28 mouse cellular contexts compared by ENCODE assay signal in genomic region chr15:23453331-23453730, GRCm38 (mm10).
DNase-seq lines count a peak whose midpoint lies in the region; ATAC-seq and TF ChIP-seq lines count a peak whose summit lies in the region.
"Had no signal": no experiment of that assay in that cellular context is flagged by ENCODE, and none has a peak within 500 bp of the region (broad histone marks: within the 10 kb centered on the region; RNA-seq: fewer than 3 reads in every experiment).

No protein-coding gene starts in this region.

- ATAC-seq in forebrain, embryonic 14.5 days: no peak
- no peak for ATAC-seq in forebrain, embryonic 11.5 days (replicated peaks; ENCODE audit: low FRiP score)
- ATAC-seq in lung, embryonic 14.5 days (ENCODE audit: insufficient read depth): no peak
- no peak for ATAC-seq in lung, postnatal 0 days
- no peak for ATAC-seq in midbrain, embryonic 14.5 days (ENCODE audit: low FRiP score, low TSS enrichment)
- no peak for ATAC-seq in midbrain, embryonic 13.5 days
- ATAC-seq: activated CD4-positive, CD25-positive, alpha-beta regulatory T cell, adult 4 months; CD4-positive, CD25-positive, alpha-beta regulatory T cell, adult 4 months; forebrain, embryonic 13.5 days; forebrain, embryonic 16.5 days; Patski had no signal

- peak; percentile 17 for DNase-seq in forebrain, embryonic 14.5 days (ENCODE audit: low spot score)
- no peak for DNase-seq in forebrain, embryonic 11.5 days (ENCODE audit: low spot score)
- peak; percentile 53 for DNase-seq in lung, embryonic 14.5 days
- DNase-seq in lung, postnatal 0 days (ENCODE audit: low spot score): no peak
- DNase-seq in midbrain, embryonic 14.5 days: peak; percentile 20
- DNase-seq: adrenal gland, adult 8-10 months; adrenal gland, postnatal 14 days; adrenal gland, postnatal 36 days; B cell, adult 2 months; cerebellum, adult 11 months; cerebellum, adult 18-20 months; cerebellum, adult 8-10 months; cerebellum, adult 9-11 months; cerebellum, postnatal 14 days; cerebellum, postnatal 36 days; embryo, embryonic 11 days had no signal

- no peaks in the 10 kb centered on the region for H3K27me3 ChIP-seq in forebrain, embryonic 14.5 days (replicated peaks; ENCODE audit: control insufficient read depth, insufficient read depth, low read length)
- no peaks in the 10 kb centered on the region for H3K27me3 ChIP-seq in forebrain, embryonic 11.5 days (ENCODE audit: control insufficient read depth, insufficient read depth, low read length)
- no peaks in the 10 kb centered on the region for H3K27me3 ChIP-seq in lung, embryonic 14.5 days (ENCODE audit: insufficient read depth, low read length)
- H3K27me3 ChIP-seq in lung, postnatal 0 days (replicated peaks; ENCODE audit: insufficient read depth, low read length): no peaks in the 10 kb centered on the region
- no peaks in the 10 kb centered on the region for H3K27me3 ChIP-seq in midbrain, embryonic 14.5 days (ENCODE audit: control insufficient read depth, insufficient read depth, low read length)
- H3K27me3 ChIP-seq in midbrain, embryonic 13.5 days: no peaks in the 10 kb centered on the region
- H3K27me3 ChIP-seq: CH12.LX; embryonic facial prominence, embryonic 13.5 days; embryonic facial prominence, embryonic 15.5 days; forebrain, embryonic 13.5 days; Patski had no signal

- TF ChIP-seq EP300 in lung, postnatal 0 days (IDR thresholded peaks at IDR 0.05): no peak

- H3K4me1 ChIP-seq in forebrain, embryonic 14.5 days (ENCODE audit: control insufficient read depth, insufficient read depth, low read length): no peaks in the 10 kb centered on the region
- no peaks in the 10 kb centered on the region for H3K4me1 ChIP-seq in forebrain, embryonic 11.5 days (replicated peaks; ENCODE audit: control insufficient read depth, insufficient read depth, low read length)
- no peaks in the 10 kb centered on the region for H3K4me1 ChIP-seq in lung, embryonic 14.5 days (ENCODE audit: insufficient read depth)
- H3K4me1 ChIP-seq in lung, postnatal 0 days (ENCODE audit: insufficient read depth, low read depth, low read length): no peaks in the 10 kb centered on the region
- no peaks in the 10 kb centered on the region for H3K4me1 ChIP-seq in midbrain, embryonic 14.5 days (ENCODE audit: control insufficient read depth, insufficient read depth, low read length)
- H3K4me1 ChIP-seq in midbrain, embryonic 13.5 days (replicated peaks): peaks cover 6% of the 10 kb centered on the region
- H3K4me1 ChIP-seq: forebrain, embryonic 10.5 days had no signal

- H3K9ac ChIP-seq in forebrain, embryonic 14.5 days (ENCODE audit: low read length): no peak overlapping the region
- no peak overlapping the region for H3K9ac ChIP-seq in forebrain, embryonic 11.5 days (ENCODE audit: low read length)
- H3K9ac ChIP-seq in lung, embryonic 14.5 days: no peak overlapping the region
- H3K9ac ChIP-seq in lung, postnatal 0 days (replicated peaks; ENCODE audit: low read depth): no peak overlapping the region
- no peak overlapping the region for H3K9ac ChIP-seq in midbrain, embryonic 14.5 days (replicated peaks; ENCODE audit: low read length)
- no peak overlapping the region for H3K9ac ChIP-seq in midbrain, embryonic 13.5 days (replicated peaks)
- H3K9ac ChIP-seq: embryonic facial prominence, embryonic 13.5 days; embryonic facial prominence, embryonic 15.5 days; forebrain, embryonic 13.5 days had no signal

- H3K4me3 ChIP-seq in forebrain, embryonic 14.5 days (ENCODE audit: low read depth, low read length): no peak overlapping the region
- no peak overlapping the region for H3K4me3 ChIP-seq in forebrain, embryonic 11.5 days (ENCODE audit: low read depth, low read length)
- H3K4me3 ChIP-seq in lung, embryonic 14.5 days (ENCODE audit: low read depth, low read length): no peak overlapping the region
- no peak overlapping the region for H3K4me3 ChIP-seq in lung, postnatal 0 days (ENCODE audit: low read depth, low read length)
- H3K4me3 ChIP-seq in midbrain, embryonic 14.5 days (replicated peaks; ENCODE audit: low read depth, low read length): no peak overlapping the region
- H3K4me3 ChIP-seq in midbrain, embryonic 13.5 days (replicated peaks): no peak overlapping the region
- H3K4me3 ChIP-seq: embryonic facial prominence, embryonic 13.5 days; embryonic facial prominence, embryonic 15.5 days; erythroblast, embryonic 14.5 days; forebrain, embryonic 10.5 days; forebrain, embryonic 13.5 days had no signal

- no peak overlapping the region for H3K27ac ChIP-seq in forebrain, embryonic 14.5 days (ENCODE audit: low read depth, low read length)
- no peak overlapping the region for H3K27ac ChIP-seq in forebrain, embryonic 11.5 days (ENCODE audit: low read depth, low read length)
- no peak overlapping the region for H3K27ac ChIP-seq in lung, embryonic 14.5 days (ENCODE audit: low read depth)
- no peak overlapping the region for H3K27ac ChIP-seq in lung, postnatal 0 days (ENCODE audit: low read length)
- H3K27ac ChIP-seq in midbrain, embryonic 14.5 days (replicated peaks; ENCODE audit: low read depth, low read length): no peak overlapping the region
- H3K27ac ChIP-seq in midbrain, embryonic 13.5 days: no peak overlapping the region
- H3K27ac ChIP-seq: embryonic facial prominence, embryonic 13.5 days; embryonic facial prominence, embryonic 15.5 days; forebrain, embryonic 10.5 days; forebrain, embryonic 13.5 days had no signal

- H3K4me2 ChIP-seq in forebrain, embryonic 14.5 days (ENCODE audit: low read length): no peak overlapping the region
- H3K4me2 ChIP-seq in forebrain, embryonic 11.5 days (ENCODE audit: low read depth, low read length, severe bottlenecking): no peak overlapping the region
- H3K4me2 ChIP-seq in lung, embryonic 14.5 days: no peak overlapping the region
- H3K4me2 ChIP-seq in lung, postnatal 0 days (replicated peaks; ENCODE audit: low read depth, low read length): no peak overlapping the region
- H3K4me2 ChIP-seq in midbrain, embryonic 14.5 days (ENCODE audit: low read length): no peak overlapping the region
- H3K4me2 ChIP-seq in midbrain, embryonic 13.5 days (replicated peaks): no peak overlapping the region
- H3K4me2 ChIP-seq: embryonic facial prominence, embryonic 13.5 days; embryonic facial prominence, embryonic 15.5 days; forebrain, embryonic 13.5 days had no signal

- WGBS in forebrain, embryonic 14.5 days: 72% methylated on average over 6 of the region's 6 CpGs
- WGBS in forebrain, embryonic 11.5 days: 92% methylated on average over 6 of the region's 6 CpGs
- 50% methylated on average over 6 of the region's 6 CpGs for WGBS in lung, embryonic 14.5 days
- WGBS in lung, postnatal 0 days: 57% methylated on average over 6 of the region's 6 CpGs
- WGBS in midbrain, embryonic 14.5 days: 83% methylated on average over 6 of the region's 6 CpGs
- WGBS in midbrain, embryonic 13.5 days: 86% methylated on average over 6 of the region's 6 CpGs

- no peaks in the 10 kb centered on the region for H3K36me3 ChIP-seq in forebrain, embryonic 14.5 days (ENCODE audit: control insufficient read depth, insufficient read depth, low read length)
- no peaks in the 10 kb centered on the region for H3K36me3 ChIP-seq in forebrain, embryonic 11.5 days (ENCODE audit: control insufficient read depth, insufficient read depth, low read length)
- no peaks in the 10 kb centered on the region for H3K36me3 ChIP-seq in lung, embryonic 14.5 days (ENCODE audit: insufficient read depth)
- no peaks in the 10 kb centered on the region for H3K36me3 ChIP-seq in lung, postnatal 0 days (ENCODE audit: insufficient read depth, low read length)
- H3K36me3 ChIP-seq in midbrain, embryonic 14.5 days (ENCODE audit: control insufficient read depth, insufficient read depth, low read length): no peaks in the 10 kb centered on the region
- no peaks in the 10 kb centered on the region for H3K36me3 ChIP-seq in midbrain, embryonic 13.5 days
- H3K36me3 ChIP-seq: embryonic facial prominence, embryonic 13.5 days; embryonic facial prominence, embryonic 15.5 days; forebrain, embryonic 10.5 days; G1E had no signal

- H3K9me3 ChIP-seq in forebrain, embryonic 14.5 days (replicated peaks; ENCODE audit: control insufficient read depth, low read length): no peaks in the 10 kb centered on the region
- no peaks in the 10 kb centered on the region for H3K9me3 ChIP-seq in forebrain, embryonic 11.5 days (ENCODE audit: control insufficient read depth, low read length)
- no peaks in the 10 kb centered on the region for H3K9me3 ChIP-seq in lung, embryonic 14.5 days (ENCODE audit: low read depth, low read length)
- H3K9me3 ChIP-seq in lung, postnatal 0 days (ENCODE audit: low read length): no peaks in the 10 kb centered on the region
- H3K9me3 ChIP-seq in midbrain, embryonic 14.5 days (ENCODE audit: control insufficient read depth, low read length): no peaks in the 10 kb centered on the region
- no peaks in the 10 kb centered on the region for H3K9me3 ChIP-seq in midbrain, embryonic 13.5 days
- H3K9me3 ChIP-seq: embryonic facial prominence, embryonic 13.5 days; embryonic facial prominence, embryonic 15.5 days; forebrain, embryonic 10.5 days; forebrain, embryonic 13.5 days; G1E had no signal

- no peak for TF ChIP-seq CTCF in lung, embryonic 14.5 days (IDR thresholded peaks at IDR 0.05; ENCODE audit: low read depth)
- TF ChIP-seq CTCF in lung, postnatal 0 days (IDR thresholded peaks at IDR 0.05): no peak

Comparison
In these comparisons a context has a peak if more than half of its experiments do, and no peak if none do; other contexts are left out.
1. DNase-seq: peak in forebrain, embryonic 14.5 days (single experiment), lung, embryonic 14.5 days (single experiment) and midbrain, embryonic 14.5 days (single experiment); none in forebrain, embryonic 11.5 days (single experiment) and lung, postnatal 0 days (single experiment).